Mouse (Mus musculus): ENCODE results near the gene Ddi2. TPM values are rescaled to one million over a fixed set of nuclear protein-coding genes. Genes with fewer than 3 reads are reported as not detected.
A peak's percentile ranks its signal among the peaks of the same experiment; 100 is the strongest.

Ddi2 gene
- polyA plus RNA-seq, 1 experiment, result 12.8 TPM

DNA sequence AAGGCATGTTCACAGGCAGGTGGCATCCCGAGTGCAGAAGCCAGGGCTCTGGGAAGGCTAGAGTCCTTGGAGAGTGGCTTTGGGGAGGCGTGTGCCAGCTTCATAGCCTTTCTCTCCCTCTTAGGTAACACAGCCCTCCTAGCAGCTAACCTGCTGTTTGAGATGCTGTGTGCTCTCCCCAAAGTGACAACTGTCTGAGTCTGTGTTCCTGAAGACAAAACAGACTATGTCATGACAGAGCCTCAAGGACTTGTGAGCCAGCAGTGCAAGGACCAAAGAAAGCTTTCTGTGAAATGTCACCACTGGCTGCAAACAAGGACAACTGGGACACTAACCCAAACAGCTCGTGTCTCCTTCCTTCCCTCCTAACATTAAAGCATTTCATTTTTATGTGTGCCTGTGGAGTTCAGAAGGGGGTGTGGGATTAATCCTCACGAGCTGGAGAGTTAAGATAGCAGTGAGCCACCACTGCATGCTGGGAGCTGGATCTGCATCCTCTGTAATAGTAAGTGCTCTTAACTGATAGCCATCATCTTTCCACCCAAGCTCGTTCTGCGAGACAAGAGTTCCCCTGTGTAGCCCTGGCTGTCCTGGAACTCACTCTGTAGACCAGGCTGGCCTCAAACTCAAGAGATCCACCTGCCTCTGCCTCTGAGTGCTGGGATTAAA, 35.8 kb upstream of the Ddi2 start:
- H3K27me3 ChIP-seq (ENCODE audit: control insufficient read depth, insufficient read depth, insufficient read length), result no peaks in the 10 kb centered on the region
- H3K79me3 ChIP-seq (ENCODE audit: low read depth), result no peaks in the 10 kb centered on the region
- TF ChIP-seq USF1 (IDR thresholded peaks at IDR 0.05; ENCODE audit: low read depth) (no peak), MAX (IDR thresholded peaks at IDR 0.05) (no peak), MYOG (IDR thresholded peaks at IDR 0.05; ENCODE audit: control insufficient read depth, extremely low read depth, insufficient read length) (no peak), CTCF (IDR thresholded peaks at IDR 0.05; ENCODE audit: control insufficient read depth, insufficient read depth, insufficient read length) (no peak), CEBPB (IDR thresholded peaks at IDR 0.05; ENCODE audit: low read depth) (no peak), MYOD1 (IDR thresholded peaks at IDR 0.05; ENCODE audit: control insufficient read depth, insufficient read length, low read depth) (no peak), FOSL1 (IDR thresholded peaks at IDR 0.05; ENCODE audit: insufficient read depth, low read length, poor library complexity, severe bottlenecking) (no peak)
- no peak overlapping the region for H3ac ChIP-seq (ENCODE audit: control insufficient read depth, insufficient read length, low read depth)
- no peaks in the 10 kb centered on the region for H3K79me2 ChIP-seq (ENCODE audit: control insufficient read depth, insufficient read depth)
- peaks cover 13% of the 10 kb centered on the region for H3K36me3 ChIP-seq (ENCODE audit: control insufficient read depth, insufficient read depth)
- no peak overlapping the region for H3K4me3 ChIP-seq (ENCODE audit: insufficient read depth, poor library complexity, severe bottlenecking)

DNA sequence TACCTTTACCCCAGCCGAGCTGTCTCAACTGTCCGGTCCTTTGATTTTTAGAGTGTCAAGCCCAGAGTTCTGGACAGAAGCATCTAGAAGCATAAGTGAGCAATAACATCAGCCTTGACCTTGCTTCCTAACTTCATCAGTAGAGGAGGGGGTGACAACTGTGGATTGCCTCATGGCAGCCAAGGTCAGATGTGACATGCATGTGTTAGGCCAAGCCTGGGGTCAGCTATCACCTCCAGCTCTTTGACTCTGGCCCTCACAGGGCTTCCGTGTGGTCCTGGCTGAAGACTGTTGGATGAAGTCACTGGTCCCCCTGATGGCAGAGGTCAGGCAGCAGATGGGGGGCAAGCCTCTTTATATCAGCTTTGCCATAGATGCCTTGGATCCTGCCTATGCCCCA, 33.9 kb upstream of the Ddi2 start:
- H3K79me3 ChIP-seq (ENCODE audit: low read depth), result no peaks in the 10 kb centered on the region
- no peak overlapping the region for H3K4me3 ChIP-seq (ENCODE audit: insufficient read depth, poor library complexity, severe bottlenecking)
- H3K36me3 ChIP-seq (ENCODE audit: control insufficient read depth, insufficient read depth), result peaks cover 5% of the 10 kb centered on the region
- H3K27me3 ChIP-seq (ENCODE audit: control insufficient read depth, insufficient read depth, insufficient read length), result no peaks in the 10 kb centered on the region
- no peak overlapping the region for H3ac ChIP-seq (ENCODE audit: control insufficient read depth, insufficient read length, low read depth)
- no peaks in the 10 kb centered on the region for H3K79me2 ChIP-seq (ENCODE audit: control insufficient read depth, insufficient read depth)
- TF ChIP-seq MAX (IDR thresholded peaks at IDR 0.05) (no peak), MYOD1 (IDR thresholded peaks at IDR 0.05; ENCODE audit: control insufficient read depth, insufficient read length, low read depth) (no peak), FOSL1 (IDR thresholded peaks at IDR 0.05; ENCODE audit: insufficient read depth, low read length, poor library complexity, severe bottlenecking) (no peak), MYOG (IDR thresholded peaks at IDR 0.05; ENCODE audit: control insufficient read depth, extremely low read depth, insufficient read length) (no peak), CEBPB (IDR thresholded peaks at IDR 0.05; ENCODE audit: low read depth) (no peak), USF1 (IDR thresholded peaks at IDR 0.05; ENCODE audit: low read depth) (no peak), CTCF (IDR thresholded peaks at IDR 0.05; ENCODE audit: control insufficient read depth, insufficient read depth, insufficient read length) (no peak)

DNA sequence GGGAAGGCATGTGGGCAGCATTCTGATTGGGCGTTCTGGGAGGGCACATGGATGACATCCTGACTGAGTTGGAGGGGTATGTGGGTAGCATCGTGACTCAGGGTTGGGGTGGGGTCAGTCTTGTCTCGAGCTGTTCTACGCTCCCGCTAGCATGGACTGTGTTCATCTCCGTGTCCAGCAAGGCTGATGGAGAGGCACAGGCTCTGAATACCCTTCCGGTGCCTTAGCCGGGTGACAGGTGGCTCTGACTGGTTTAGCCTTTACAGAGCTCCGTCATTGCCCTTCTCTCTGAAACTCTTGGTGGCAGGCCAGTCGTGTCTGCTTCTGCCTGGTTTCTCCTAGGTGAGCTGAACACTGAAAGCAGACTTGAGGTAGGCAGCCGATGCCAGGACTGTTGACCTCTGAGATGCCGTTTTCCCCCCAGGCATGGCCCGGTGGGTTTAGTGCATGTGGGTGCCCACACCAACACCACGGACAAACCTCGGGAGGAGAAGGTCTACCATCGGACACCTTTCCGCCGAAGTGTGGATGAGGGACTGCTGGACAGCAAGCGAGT, 32.2 kb upstream of the Ddi2 start:
- no peak overlapping the region for H3K4me3 ChIP-seq (ENCODE audit: insufficient read depth, poor library complexity, severe bottlenecking)
- no peak overlapping the region for H3ac ChIP-seq (ENCODE audit: control insufficient read depth, insufficient read length, low read depth)
- H3K36me3 ChIP-seq (ENCODE audit: control insufficient read depth, insufficient read depth), result no peaks in the 10 kb centered on the region
- no peaks in the 10 kb centered on the region for H3K79me2 ChIP-seq (ENCODE audit: control insufficient read depth, insufficient read depth)
- no peaks in the 10 kb centered on the region for H3K79me3 ChIP-seq (ENCODE audit: low read depth)
- no peaks in the 10 kb centered on the region for H3K27me3 ChIP-seq (ENCODE audit: control insufficient read depth, insufficient read depth, insufficient read length)
- no peak for TF ChIP-seq FOSL1 (IDR thresholded peaks at IDR 0.05; ENCODE audit: insufficient read depth, low read length, poor library complexity, severe bottlenecking)
- no peak for TF ChIP-seq CEBPB (IDR thresholded peaks at IDR 0.05; ENCODE audit: low read depth)
- no peak for TF ChIP-seq USF1 (IDR thresholded peaks at IDR 0.05; ENCODE audit: low read depth)
- TF ChIP-seq CTCF (IDR thresholded peaks at IDR 0.05; ENCODE audit: control insufficient read depth, insufficient read depth, insufficient read length), result no peak
- TF ChIP-seq MYOD1 (IDR thresholded peaks at IDR 0.05; ENCODE audit: control insufficient read depth, insufficient read length, low read depth), result no peak
- TF ChIP-seq MAX (IDR thresholded peaks at IDR 0.05), result no peak
- no peak for TF ChIP-seq MYOG (IDR thresholded peaks at IDR 0.05; ENCODE audit: control insufficient read depth, extremely low read depth, insufficient read length)

DNA sequence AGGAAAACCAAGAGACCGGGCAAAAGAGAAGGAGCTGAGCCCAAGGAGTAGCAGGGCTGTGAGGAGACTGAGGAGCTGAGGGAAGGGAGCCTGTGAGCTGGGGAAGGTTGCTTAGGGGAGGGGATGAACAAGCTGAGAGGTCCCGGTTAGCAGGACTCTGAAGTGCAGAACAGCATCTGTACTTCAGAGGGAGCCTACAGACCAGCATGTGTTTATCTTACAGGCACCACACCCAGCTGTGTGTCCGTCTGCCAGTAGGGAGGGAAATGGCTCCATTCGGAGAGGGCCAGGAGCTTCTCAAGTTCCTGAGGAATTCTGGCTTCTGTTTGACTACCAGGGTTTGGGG, 28.8 kb upstream of the Ddi2 start:
- Histone ChIP-seq H3K36me3 (ENCODE audit: control insufficient read depth, insufficient read depth) (no peaks in the 10 kb centered on the region), H3K27me3 (ENCODE audit: control insufficient read depth, insufficient read depth, insufficient read length) (no peaks in the 10 kb centered on the region), H3K79me2 (ENCODE audit: control insufficient read depth, insufficient read depth) (no peaks in the 10 kb centered on the region), H3ac (ENCODE audit: control insufficient read depth, insufficient read length, low read depth) (no peak overlapping the region), H3K79me3 (ENCODE audit: low read depth) (no peaks in the 10 kb centered on the region), H3K4me3 (ENCODE audit: insufficient read depth, poor library complexity, severe bottlenecking) (no peak overlapping the region)
- TF ChIP-seq FOSL1 (IDR thresholded peaks at IDR 0.05; ENCODE audit: insufficient read depth, low read length, poor library complexity, severe bottlenecking), result no peak
- no peak for TF ChIP-seq CEBPB (IDR thresholded peaks at IDR 0.05; ENCODE audit: low read depth)
- no peak for TF ChIP-seq CTCF (IDR thresholded peaks at IDR 0.05; ENCODE audit: control insufficient read depth, insufficient read depth, insufficient read length)
- TF ChIP-seq MYOD1 (IDR thresholded peaks at IDR 0.05; ENCODE audit: control insufficient read depth, insufficient read length, low read depth), result no peak
- no peak for TF ChIP-seq USF1 (IDR thresholded peaks at IDR 0.05; ENCODE audit: low read depth)
- TF ChIP-seq MAX (IDR thresholded peaks at IDR 0.05), result no peak
- TF ChIP-seq MYOG (IDR thresholded peaks at IDR 0.05; ENCODE audit: control insufficient read depth, extremely low read depth, insufficient read length), result no peak

DNA sequence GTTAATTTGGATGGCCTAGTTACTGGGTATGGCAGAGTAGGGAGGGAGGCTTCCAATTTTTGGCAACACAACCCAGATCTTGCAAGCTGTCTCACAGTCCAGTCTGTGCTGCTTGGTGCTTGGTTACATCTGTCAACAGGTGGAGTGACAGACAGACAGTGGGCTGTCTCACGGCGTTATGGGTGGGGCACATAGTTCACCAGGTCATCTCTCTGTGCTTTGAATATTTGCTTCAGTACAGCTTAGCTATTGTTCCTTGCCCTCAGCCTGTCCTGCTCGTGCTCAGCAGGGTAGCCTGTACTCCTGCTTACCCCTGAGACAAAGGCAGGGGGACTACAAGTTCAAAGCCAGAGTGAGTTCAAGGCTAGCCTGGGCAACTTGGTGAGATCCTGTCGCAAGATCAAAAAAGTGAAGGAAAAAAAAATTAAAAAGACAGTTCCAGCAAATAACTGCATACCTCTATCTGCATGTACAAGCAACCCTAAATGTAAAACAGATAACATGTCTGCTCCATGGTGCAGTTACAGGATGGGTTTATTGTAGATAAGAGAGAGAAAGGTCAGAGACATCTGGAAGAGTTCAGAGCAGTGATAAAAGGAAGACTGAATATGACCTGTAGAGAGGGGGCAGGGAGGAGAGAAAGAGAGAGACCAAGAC, 28.3 kb upstream of the Ddi2 start:
- Histone ChIP-seq H3ac (ENCODE audit: control insufficient read depth, insufficient read length, low read depth) (peak overlapping the region; percentile 18), H3K27me3 (ENCODE audit: control insufficient read depth, insufficient read depth, insufficient read length) (no peaks in the 10 kb centered on the region), H3K79me2 (ENCODE audit: control insufficient read depth, insufficient read depth) (no peaks in the 10 kb centered on the region), H3K79me3 (ENCODE audit: low read depth) (no peaks in the 10 kb centered on the region), H3K36me3 (ENCODE audit: control insufficient read depth, insufficient read depth) (no peaks in the 10 kb centered on the region), H3K4me3 (ENCODE audit: insufficient read depth, poor library complexity, severe bottlenecking) (no peak overlapping the region)
- TF ChIP-seq CTCF (IDR thresholded peaks at IDR 0.05; ENCODE audit: control insufficient read depth, insufficient read depth, insufficient read length) (no peak), MAX (IDR thresholded peaks at IDR 0.05) (no peak), CEBPB (IDR thresholded peaks at IDR 0.05; ENCODE audit: low read depth) (no peak), FOSL1 (IDR thresholded peaks at IDR 0.05; ENCODE audit: insufficient read depth, low read length, poor library complexity, severe bottlenecking) (no peak), MYOD1 (IDR thresholded peaks at IDR 0.05; ENCODE audit: control insufficient read depth, insufficient read length, low read depth) (no peak), MYOG (IDR thresholded peaks at IDR 0.05; ENCODE audit: control insufficient read depth, extremely low read depth, insufficient read length) (no peak), USF1 (IDR thresholded peaks at IDR 0.05; ENCODE audit: low read depth) (no peak)

Measured in C2C12 (cell line).